Mouse (Mus musculus): ENCODE measurements around the gene Col4a4.

Col4a4 gene

DNA sequence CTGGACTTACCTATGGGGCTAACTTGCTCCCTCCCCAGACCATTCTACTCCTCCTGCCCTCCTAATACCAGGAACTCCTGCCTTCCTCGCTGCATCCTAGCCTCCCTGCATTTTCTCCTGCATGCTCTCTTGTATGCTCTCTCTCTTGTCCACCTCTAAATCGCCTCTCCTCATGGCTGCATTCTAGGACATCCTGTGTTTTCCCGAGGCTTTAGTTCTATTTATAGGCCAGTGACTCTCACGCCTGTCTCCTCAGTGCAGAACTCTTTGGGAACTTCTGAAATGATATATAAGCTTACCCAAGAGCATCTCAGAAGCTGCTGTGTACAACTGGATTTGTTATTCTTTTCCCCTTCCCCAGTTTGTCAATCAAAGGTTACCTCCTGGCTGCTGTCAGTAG lies 174.6 kb downstream of the Col4a4 start:
- 57% methylated on average over 4 of the region's 4 CpGs for WGBS

DNA sequence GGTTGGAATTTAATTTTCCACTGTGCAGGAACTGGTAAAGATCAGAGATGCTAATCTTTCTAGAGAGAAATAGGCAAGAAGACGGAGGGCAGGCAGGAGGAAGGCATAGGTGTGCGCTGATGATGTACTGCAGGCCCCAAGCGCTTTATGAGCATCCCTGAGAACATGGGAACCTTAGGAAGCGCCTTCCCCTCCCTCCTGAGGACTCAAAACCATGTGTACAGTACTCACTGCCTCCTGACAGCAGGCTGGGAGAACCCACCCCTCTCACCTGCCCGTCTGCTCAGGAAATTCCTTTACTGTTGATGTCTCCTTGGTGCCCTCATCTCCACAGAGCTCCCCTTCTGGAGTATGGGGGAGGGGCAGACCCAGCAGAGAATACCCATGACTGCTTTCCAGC lies 175.1 kb downstream of the Col4a4 start:
- 94% methylated on average over 5 of the region's 5 CpGs for WGBS

DNA sequence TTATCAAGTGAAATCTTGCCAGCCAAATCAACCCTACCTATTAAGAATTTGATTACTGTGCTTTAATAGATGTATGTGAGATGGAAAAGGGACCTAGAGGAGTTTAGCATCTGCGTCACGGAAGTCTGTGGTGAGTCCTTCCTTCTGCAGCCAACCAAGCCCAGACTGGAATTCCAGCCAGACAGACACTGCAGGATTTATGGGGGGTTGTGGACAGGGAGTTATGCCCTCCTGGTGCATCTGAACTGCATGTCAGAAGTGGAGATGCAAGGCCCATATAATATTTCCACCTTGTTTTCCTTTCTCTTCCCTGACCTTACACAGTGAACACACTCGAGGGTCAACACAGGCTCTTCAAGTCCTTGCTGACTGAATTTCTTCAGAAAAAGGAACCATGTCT lies 176.1 kb downstream of the Col4a4 start:
- 88% methylated on average over 3 of the region's 3 CpGs for WGBS

DNA sequence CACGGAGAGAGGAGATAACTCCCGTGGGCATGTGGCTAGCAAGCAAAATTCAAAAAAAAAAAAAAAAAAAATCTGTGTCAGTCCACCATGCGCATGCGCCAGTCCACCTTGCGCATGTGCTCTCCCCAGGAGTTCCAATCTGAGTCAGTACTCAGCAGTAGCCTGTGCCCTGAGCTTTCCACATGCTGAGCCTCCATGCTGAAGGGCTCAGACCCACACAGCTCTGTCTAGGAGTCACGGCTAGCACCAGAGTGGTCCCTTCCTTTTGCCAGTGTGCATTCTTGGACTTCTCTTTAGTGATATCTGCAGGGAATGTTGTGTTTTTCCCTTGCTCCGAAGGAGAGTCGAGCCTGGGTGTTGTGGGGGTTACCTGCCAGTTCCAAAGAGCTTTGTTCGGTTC lies 177.4 kb downstream of the Col4a4 start:
- WGBS, result 93% methylated on average over 9 of the region's 9 CpGs

DNA sequence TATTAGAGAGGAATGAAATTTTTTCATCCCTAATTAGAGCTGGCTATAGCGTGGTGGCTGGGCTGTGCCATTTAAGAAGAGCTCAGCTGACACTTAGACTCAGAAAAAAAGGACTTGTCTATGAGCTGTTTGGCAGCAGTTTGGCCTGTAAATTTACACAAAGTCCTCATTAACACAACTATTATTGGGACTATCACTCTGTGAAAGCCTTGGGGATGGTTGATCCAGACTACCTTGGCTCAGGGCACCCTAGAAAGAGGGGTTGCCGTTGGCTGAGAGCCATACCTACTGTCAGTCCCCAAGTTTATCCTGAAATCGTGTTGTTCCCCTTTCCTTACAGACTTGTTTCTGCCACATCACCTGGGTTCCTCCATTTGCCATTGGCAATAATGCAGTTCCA lies 178.9 kb downstream of the Col4a4 start:
- 64% methylated on average over 3 of the region's 3 CpGs for WGBS
